Mouse (Mus musculus): ENCODE results near the gene Klhl6.
"Not testable (repeated sequence)": the region's sequence is repeated elsewhere in the genome, so short reads cannot be mapped to it uniquely, and the experiment has no call there.

Klhl6 gene

GRCm38 (mm10) chr16:19982537-19983257 lies at the start of gene Klhl6:
Klhl6 (minus strand) TSS chr16:19983037.
- DNase-seq (ENCODE audit: low read depth, low spot score) = peak; percentile 80

- DNase-seq (ENCODE audit: low read depth, low spot score) = not testable (repeated sequence)
Measured at GRCm38 (mm10) chr16:20027241-20027640, 44.4 kb upstream of the Klhl6 start.

- no peak for DNase-seq (ENCODE audit: low read depth, low spot score)
Measured at GRCm38 (mm10) chr16:20022821-20023220, 40.0 kb upstream of the Klhl6 start.

DNA sequence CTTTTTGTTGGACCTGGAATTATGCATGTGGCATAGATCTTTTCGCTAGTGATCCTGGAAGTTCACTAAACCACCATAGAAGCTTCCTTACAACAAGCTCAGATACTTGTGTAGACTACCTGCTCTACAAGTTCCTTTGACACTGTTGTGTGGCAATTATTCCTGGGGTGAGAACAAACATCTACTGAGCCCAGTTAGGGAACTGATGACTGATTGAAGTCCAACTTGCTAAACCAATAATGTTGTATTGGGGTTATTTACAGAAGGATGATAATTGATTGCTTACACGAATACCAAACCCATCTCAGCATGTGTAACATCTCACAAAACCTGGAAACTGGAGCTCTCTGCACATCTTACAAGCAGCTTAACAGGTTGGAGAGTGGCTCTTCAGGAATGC lies 39.0 kb upstream of the Klhl6 start:
- DNase-seq (ENCODE audit: low read depth, low spot score) = no peak

DNA sequence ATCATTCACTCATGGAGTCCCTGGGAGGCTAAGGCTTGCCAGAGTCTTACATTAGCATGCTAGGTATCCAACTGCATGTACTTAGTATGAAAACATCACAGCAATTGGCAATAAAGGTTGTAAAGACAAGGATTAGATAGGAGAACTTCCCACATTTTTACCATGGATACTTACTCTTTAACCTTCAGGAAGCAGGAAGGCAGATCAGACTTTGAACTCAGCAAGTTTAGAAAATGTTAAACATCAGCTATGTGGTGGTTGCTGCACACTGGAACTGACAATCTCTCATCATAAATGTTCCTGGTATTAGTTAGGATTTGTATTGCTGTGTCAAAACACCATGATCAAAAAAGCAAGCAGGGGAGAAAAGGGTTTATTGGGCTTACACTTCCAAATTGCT lies 29.8 kb upstream of the Klhl6 start:
- no peak for DNase-seq (ENCODE audit: low read depth, low spot score)

- DNase-seq (ENCODE audit: low read depth, low spot score) = no peak
Measured at GRCm38 (mm10) chr16:20006066-20006465, 23.2 kb upstream of the Klhl6 start.

DNA sequence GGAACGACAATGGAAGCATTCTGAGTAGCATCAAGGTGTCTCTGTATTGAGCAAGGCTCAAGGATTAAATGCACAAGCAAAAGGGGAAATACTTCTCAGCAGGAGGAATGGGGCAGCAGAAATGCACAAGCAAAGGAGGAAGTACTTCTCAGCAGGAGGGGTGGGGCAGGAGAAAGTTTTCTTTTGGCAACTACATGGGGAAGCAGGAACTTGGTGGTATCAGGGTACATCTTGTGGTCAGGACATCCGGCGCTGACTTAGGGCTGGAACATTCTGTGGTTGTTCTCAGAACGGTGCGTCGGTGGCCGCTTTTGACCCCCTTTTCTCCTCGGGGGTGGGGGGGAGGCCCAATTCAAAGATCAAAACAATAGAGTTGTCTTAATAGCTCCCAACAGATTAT lies 17.4 kb upstream of the Klhl6 start:
- not testable (repeated sequence) for DNase-seq (ENCODE audit: low read depth, low spot score)

DNA sequence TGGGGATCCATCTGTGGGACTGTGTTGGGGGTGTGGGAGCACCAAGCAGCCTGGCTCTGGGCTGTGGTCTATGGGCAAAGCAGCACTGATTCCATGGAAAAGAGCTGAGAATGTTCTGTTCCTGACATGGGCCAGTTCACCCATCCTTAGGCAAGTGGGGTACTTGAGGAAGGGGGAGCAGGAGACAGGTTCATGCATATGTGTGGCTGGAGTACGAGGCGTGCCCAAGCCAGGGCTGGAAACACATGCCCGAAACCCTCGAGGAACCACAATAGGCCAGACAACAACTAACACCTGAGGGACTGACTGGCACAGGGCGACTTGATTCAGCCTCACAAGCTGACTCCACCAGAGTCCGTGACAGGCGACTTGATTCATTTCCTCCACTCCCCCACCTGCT lies 14.8 kb upstream of the Klhl6 start:
- DNase-seq (ENCODE audit: low read depth, low spot score) = no peak

GRCm38 (mm10) chr16:19996913-19997312 lies 14.1 kb upstream of the Klhl6 start:
- not testable (repeated sequence) for DNase-seq (ENCODE audit: low read depth, low spot score)

DNA sequence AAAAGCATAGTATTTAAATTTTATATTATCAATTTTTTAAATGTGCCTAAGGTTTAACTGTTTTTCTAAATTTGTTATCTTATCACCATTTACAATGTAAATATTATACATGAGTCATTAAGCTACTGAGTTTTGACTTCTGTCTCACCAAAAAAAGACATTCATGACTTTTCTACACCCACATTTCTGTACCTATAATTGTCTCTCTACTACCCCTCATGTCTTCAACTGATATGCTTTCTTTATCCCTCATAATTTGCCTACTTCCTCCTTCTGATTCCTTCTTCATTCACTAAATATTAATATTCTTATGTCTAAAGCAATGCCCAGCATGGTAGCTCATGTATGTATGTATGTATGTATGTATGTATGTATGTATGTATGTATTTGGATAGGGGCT lies 13.0 kb upstream of the Klhl6 start:
- DNase-seq (ENCODE audit: low read depth, low spot score) = no peak

- no peak for DNase-seq (ENCODE audit: low read depth, low spot score)
Measured at GRCm38 (mm10) chr16:19993278-19993677, 10.4 kb upstream of the Klhl6 start.

DNA sequence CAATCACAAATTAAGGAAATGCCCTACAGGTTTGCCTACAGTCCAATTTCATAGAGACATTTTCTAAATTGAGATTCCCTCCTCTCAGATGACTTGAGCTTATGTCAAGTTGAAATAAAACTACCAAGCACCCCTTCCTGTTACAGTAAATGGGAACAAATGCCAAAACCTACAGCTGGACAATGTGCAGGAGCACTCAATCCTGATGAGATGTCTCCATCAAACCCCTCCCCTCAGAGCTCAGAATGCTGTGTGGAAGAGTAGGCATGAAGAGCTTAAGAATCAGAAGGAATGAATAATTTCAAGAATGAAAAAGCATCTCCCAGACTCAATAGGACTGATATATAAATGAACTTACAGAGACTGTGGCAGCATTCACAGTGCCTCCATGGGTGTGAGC lies 7.7 kb upstream of the Klhl6 start:
- no peak for DNase-seq (ENCODE audit: low read depth, low spot score)

- no peak for DNase-seq (ENCODE audit: low read depth, low spot score)
Measured at GRCm38 (mm10) chr16:19987589-19987988, 4.8 kb upstream of the Klhl6 start.

- peak; percentile 49 for DNase-seq (ENCODE audit: low read depth, low spot score)
Measured at GRCm38 (mm10) chr16:19984884-19985643, 2.2 kb upstream of the Klhl6 start.

DNA sequence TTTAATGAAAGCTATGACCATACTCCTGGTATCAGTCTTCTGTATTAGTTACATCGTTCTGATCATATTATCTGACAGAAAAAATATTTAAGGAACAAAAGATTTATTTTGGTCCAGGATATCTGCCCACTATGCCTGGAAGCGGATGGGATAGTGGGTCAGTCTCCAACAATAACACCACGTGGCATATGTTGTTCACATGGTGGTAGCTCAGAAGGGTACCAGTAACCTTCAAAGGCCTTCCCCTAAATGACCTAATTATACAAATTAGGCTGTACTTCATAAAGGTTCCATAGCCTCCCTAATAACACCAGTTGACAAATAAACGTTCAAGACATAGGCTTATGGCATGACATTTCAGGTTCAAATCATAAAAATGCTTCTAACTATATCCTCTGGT lies 722 bp upstream of the Klhl6 start:
- no peak for DNase-seq (ENCODE audit: low read depth, low spot score)

DNA sequence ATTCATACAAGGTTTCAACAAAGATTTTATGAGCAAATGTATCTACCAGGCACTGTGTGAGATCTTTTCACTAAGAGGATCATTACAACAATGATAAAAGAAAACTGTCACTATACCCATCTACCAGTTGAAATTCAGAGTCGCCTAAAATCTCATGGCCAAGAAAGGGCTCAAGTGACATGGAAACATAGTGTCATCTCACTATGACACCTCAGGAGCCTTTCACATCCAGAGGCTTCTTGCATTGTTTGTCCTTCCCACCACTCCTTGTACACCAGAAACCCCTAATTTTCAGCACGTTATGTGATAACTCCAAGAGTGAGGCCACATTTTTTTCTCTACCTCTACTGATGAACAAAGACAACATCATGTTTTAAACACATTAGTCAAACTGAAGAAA lies 1.2 kb downstream of the Klhl6 start:
- peak; percentile 26 for DNase-seq (ENCODE audit: low read depth, low spot score)

- peak; percentile 37 for DNase-seq (ENCODE audit: low read depth, low spot score)
Measured at GRCm38 (mm10) chr16:19981006-19981405, 1.8 kb downstream of the Klhl6 start.

DNA sequence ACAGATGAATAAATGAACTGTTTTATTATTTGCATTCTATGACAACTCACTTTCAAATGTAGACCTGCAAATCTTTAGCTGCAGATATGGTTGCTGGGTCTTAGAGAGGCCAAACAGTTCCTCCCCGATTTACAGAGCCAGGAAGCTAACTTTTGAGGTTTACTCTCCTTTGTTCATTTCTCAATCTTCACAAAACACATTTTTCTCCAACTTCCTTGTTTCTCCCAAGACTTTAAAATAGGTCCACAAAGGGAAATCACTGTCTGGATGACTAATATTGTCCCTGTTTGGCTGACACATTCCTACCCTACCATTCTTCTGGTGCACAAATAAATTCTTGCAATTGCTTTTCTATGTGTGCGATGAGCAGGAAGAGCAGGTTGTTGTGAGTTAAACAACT lies 3.1 kb downstream of the Klhl6 start:
- no peak for DNase-seq (ENCODE audit: low read depth, low spot score)

GRCm38 (mm10) chr16:19977282-19977681 lies 5.6 kb downstream of the Klhl6 start:
- peak; percentile 52 for DNase-seq (ENCODE audit: low read depth, low spot score)

DNA sequence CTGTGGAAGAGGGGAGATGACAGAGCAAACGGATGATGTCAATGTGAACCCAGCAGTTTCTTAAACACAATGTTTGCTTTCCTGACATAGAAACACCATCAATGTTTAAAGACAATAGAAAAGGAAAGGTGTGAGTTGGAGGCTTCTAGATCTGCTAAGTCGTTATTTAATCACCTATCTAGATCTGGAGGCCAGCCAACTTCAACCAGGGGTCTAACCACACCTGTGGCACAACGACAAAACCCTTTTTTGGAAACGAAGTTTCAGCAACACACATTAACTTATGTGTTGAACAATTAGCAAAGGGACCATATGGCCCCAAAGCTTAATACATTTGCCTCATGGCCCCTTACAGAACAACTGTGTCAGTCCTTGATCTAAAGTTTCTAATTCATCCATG lies 6.0 kb downstream of the Klhl6 start:
- DNase-seq (ENCODE audit: low read depth, low spot score) = peak; percentile 46

- peak; percentile 29 for DNase-seq (ENCODE audit: low read depth, low spot score)
Measured at GRCm38 (mm10) chr16:19975432-19975831, 7.4 kb downstream of the Klhl6 start.

GRCm38 (mm10) chr16:19973480-19973879 lies 9.4 kb downstream of the Klhl6 start:
- no peak for DNase-seq (ENCODE audit: low read depth, low spot score)

- DNase-seq (ENCODE audit: low read depth, low spot score) = no peak
Measured at GRCm38 (mm10) chr16:19972736-19973350, 10.0 kb downstream of the Klhl6 start.
